Mouse (Mus musculus) liver, postnatal 0 days (tissue): Measurements from ENCODE around the gene Glcci1. TPM values are rescaled to one million over a fixed set of nuclear protein-coding genes. Genes with fewer than 3 reads are reported as not detected.

Experiments used
- ATAC-seq: fragments of 200-750 bp; cut with Nextera tagmentation; 2 replicates; pipeline ENCODE4 v1.8.0; 2017; ENCODE audit warnings: mild to moderate bottlenecking, moderate library complexity
- DNase-seq: peaks from one replicate; pipeline ENCODE4 v3.0.0-alpha.2; 2016
- H3K27ac ChIP-seq: fragments of 300-500 bp; sonication (generic); 2 replicates; pipeline ENCODE4 v1.5.1; 2014; ENCODE audit warnings: antibody characterized with exemption, moderate library complexity, mild to moderate bottlenecking, low read depth
- H3K27me3 ChIP-seq: fragments of 300-500 bp; sonication (generic); 2 replicates; pipeline ENCODE4 v1.6.1; 2014; ENCODE audit warnings: low read length, control low read depth, mixed read lengths; ENCODE audit not compliant: insufficient read depth
- H3K36me3 ChIP-seq: fragments of 300-500 bp; sonication (generic); replicated peaks from 2 replicates; pipeline ENCODE4 v1.6.1; 2014; ENCODE audit warnings: mild to moderate bottlenecking, control low read depth, low read length, moderate library complexity, mixed read lengths; ENCODE audit not compliant: insufficient read depth
- H3K4me1 ChIP-seq: fragments of 300-500 bp; sonication (generic); 2 replicates; pipeline ENCODE4 v1.6.1; 2014; ENCODE audit warnings: antibody characterized with exemption, mild to moderate bottlenecking, control low read depth; ENCODE audit not compliant: insufficient read depth
- H3K4me2 ChIP-seq: fragments of 300-500 bp; sonication (generic); 2 replicates; pipeline ENCODE4 v1.6.1; 2014; ENCODE audit warnings: low read depth, mild to moderate bottlenecking, low read length, moderate library complexity, mixed read lengths
- H3K4me3 ChIP-seq: fragments of 300-500 bp; sonication (generic); 2 replicates; pipeline ENCODE4 v1.5.1; 2014; ENCODE audit warnings: low read depth, low read length
- H3K9ac ChIP-seq: fragments of 300-500 bp; sonication (generic); replicated peaks from 2 replicates; pipeline ENCODE4 v1.6.1; 2014; ENCODE audit warnings: mild to moderate bottlenecking, moderate library complexity
- H3K9me3 ChIP-seq: fragments of 300-500 bp; sonication (generic); 2 replicates; pipeline ENCODE4 v1.6.1; 2016; ENCODE audit warnings: mild to moderate bottlenecking, control low read depth, low read length, mixed read lengths
- CTCF ChIP-seq: sonication (generic); IDR thresholded peaks from 2 replicates; pipeline ENCODE4 v1.5.1; 2016; ENCODE audit warnings: antibody characterized with exemption, low read depth
- EP300 ChIP-seq: IDR thresholded peaks from 2 replicates; pipeline ENCODE4 v1.6.1; 2016; ENCODE audit warnings: antibody characterized with exemption, low read depth, mild to moderate bottlenecking
- WGBS: fragments of 180-500 bp; shearing (Covaris S2); extraction: QIAGEN DNeasy Blood & Tissue Kit; methylation state at CpG from one replicate; pipeline ENCODE4 v1.1.7; 2014; ENCODE audit not compliant: insufficient replicate concordance; 5-methylcytosine and 5-hydroxymethylcytosine counted together
- polyA plus RNA-seq: library from polyadenylated mRNA; unstranded; fragments of >200 nt; fragmentation: Nextera tagmentation; extraction: Ambion mirVana; gene quantifications from 2 replicates; pipeline ENCODE4 v1.2.1, GENCODE M21; 2015

The Glcci1 gene
- polyA plus RNA-seq, 1 experiment from 2014 or later = 2.5 TPM

DNA sequence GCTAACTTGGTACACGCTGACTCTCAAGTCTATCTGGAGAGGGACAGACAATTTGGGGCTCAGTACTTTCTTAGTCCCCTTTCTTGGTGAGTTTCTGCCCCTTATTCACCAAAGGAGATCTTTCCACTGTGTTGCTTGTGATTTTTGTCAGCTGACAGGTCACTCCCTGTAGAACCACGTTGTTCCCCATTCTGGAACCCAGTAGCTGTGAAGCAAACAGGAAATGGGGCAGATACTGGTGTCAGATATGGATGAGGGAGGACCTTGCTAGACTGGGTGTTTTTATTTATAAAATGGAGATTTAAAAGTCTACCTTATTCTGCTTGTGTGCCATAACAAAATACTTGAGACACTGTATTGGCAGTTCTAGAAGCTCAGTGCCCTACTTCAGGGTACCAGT, 108.0 kb downstream of the Glcci1 start:
- no peaks in the 10 kb centered on the region for H3K27me3 ChIP-seq
- no peak overlapping the region for H3K9ac ChIP-seq
- TF ChIP-seq CTCF = no peak
- no peak for TF ChIP-seq EP300
- no peak for DNase-seq
- WGBS = 53% methylated on average over 2 of the region's 2 CpGs
- no peaks in the 10 kb centered on the region for H3K36me3 ChIP-seq
- H3K4me1 ChIP-seq = no peaks in the 10 kb centered on the region
- ATAC-seq = no peak
- H3K4me2 ChIP-seq = no peak overlapping the region
- no peak overlapping the region for H3K4me3 ChIP-seq
- H3K27ac ChIP-seq = no peak overlapping the region
- no peaks in the 10 kb centered on the region for H3K9me3 ChIP-seq

- no peak overlapping the region for H3K9ac ChIP-seq
- no peaks in the 10 kb centered on the region for H3K9me3 ChIP-seq
- no peak overlapping the region for H3K4me2 ChIP-seq
- no peak for DNase-seq
- ATAC-seq = no peak
- no peak overlapping the region for H3K27ac ChIP-seq
- no peak overlapping the region for H3K4me3 ChIP-seq
- H3K27me3 ChIP-seq = no peaks in the 10 kb centered on the region
- H3K4me1 ChIP-seq = no peaks in the 10 kb centered on the region
- WGBS = 57% methylated on average over 4 of the region's 4 CpGs
- no peaks in the 10 kb centered on the region for H3K36me3 ChIP-seq
- TF ChIP-seq EP300 = no peak
- TF ChIP-seq CTCF = no peak
Measured at GRCm38 (mm10) chr6:8619582-8620350, 110.4 kb downstream of the Glcci1 start.

DNA sequence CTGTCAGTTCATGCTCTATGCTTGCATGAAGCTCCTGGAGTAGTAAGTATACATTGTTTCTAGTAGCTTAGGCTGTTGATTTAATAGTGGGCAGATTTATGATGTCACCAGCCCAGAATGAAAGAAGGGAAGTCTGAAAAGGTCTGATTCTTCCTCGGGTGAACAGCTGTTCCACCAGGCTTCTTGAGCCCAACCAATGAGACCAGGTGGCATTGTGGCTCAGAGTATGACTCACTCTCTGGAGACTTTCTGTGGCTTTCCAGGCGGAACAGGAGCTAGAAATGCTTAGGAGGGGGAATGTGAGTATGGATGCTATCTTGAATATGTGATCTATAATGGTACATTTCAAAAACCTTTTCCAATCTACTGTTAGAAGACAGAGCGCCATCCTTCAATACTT, 113.6 kb downstream of the Glcci1 start:
- Histone ChIP-seq H3K9ac (no peak overlapping the region), H3K27me3 (no peaks in the 10 kb centered on the region), H3K4me1 (no peaks in the 10 kb centered on the region), H3K36me3 (no peaks in the 10 kb centered on the region), H3K9me3 (no peaks in the 10 kb centered on the region), H3K4me2 (no peak overlapping the region), H3K27ac (no peak overlapping the region), H3K4me3 (no peak overlapping the region)
- ATAC-seq = no peak
- WGBS = 60% methylated on average over 3 of the region's 3 CpGs
- DNase-seq = no peak
- no peak for TF ChIP-seq EP300
- no peak for TF ChIP-seq CTCF

- Histone ChIP-seq H3K27ac (no peak overlapping the region), H3K9me3 (no peaks in the 10 kb centered on the region), H3K4me3 (no peak overlapping the region), H3K36me3 (no peaks in the 10 kb centered on the region), H3K4me2 (no peak overlapping the region), H3K9ac (no peak overlapping the region), H3K4me1 (no peaks in the 10 kb centered on the region), H3K27me3 (no peaks in the 10 kb centered on the region)
- WGBS = 78% methylated on average over 8 of the region's 8 CpGs
- DNase-seq (no peak), ATAC-seq (no peak)
- no peak for TF ChIP-seq CTCF
- TF ChIP-seq EP300 = no peak
Measured at GRCm38 (mm10) chr6:8628226-8628625, 118.8 kb downstream of the Glcci1 start.

DNA sequence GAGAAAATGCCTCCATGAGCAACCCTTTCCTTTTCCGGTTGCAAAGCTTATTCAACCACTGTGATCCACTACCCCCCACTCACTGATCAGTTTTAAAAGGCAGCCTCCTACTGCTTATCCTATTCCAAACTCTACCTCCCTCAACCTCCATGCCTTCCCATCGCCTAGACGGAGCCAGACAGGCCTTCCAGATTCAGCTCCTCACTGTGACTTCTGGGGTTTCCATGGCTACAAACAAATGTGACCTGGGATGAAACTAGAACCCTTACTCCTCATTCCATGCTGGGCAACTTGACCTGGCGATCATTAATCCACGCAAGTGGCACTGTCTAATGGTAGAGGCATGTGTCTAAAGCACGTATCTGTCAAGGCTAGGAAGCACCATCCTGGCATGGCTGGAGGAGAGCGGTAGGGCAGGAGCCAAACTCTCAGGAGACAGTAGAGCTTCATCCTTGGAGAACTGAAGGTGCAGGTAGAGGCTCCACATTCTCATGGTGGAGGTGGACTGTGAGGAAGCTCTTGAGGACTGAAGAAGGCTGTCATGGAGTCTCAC, 119.4 kb downstream of the Glcci1 start:
- DNase-seq (no peak), ATAC-seq (no peak)
- H3K9ac ChIP-seq = no peak overlapping the region
- 87% methylated on average over 7 of the region's 7 CpGs for WGBS
- H3K4me1 ChIP-seq = no peaks in the 10 kb centered on the region
- TF ChIP-seq EP300 = no peak
- TF ChIP-seq CTCF = no peak
- H3K27ac ChIP-seq = no peak overlapping the region
- H3K4me2 ChIP-seq = no peak overlapping the region
- no peaks in the 10 kb centered on the region for H3K27me3 ChIP-seq
- H3K4me3 ChIP-seq = no peak overlapping the region
- no peaks in the 10 kb centered on the region for H3K36me3 ChIP-seq
- no peaks in the 10 kb centered on the region for H3K9me3 ChIP-seq

DNA sequence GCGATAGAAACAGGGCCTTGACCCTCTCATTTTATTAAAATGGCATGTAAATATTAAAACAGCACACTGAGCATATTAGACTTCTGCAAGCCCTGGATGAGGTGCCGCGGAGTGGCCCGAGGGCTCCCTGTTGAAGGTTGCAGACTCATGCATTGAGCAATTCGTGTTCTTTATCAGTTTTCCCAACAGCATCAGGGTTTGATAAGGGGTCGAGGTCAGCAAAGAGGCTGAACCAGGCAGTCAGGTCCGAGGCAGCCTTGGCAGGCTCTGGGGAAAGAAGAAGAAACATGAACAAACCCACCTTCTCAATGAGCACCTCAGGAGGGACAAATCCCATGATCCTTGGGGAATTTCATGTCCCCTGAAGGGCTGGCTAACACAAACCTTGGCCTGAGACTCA, 121.1 kb downstream of the Glcci1 start:
- no peak for ATAC-seq
- DNase-seq = no peak
- TF ChIP-seq EP300 (no peak), CTCF (no peak)
- WGBS = 39% methylated on average over 7 of the region's 7 CpGs
- H3K4me2 ChIP-seq = no peak overlapping the region
- H3K27ac ChIP-seq = no peak overlapping the region
- H3K4me3 ChIP-seq = no peak overlapping the region
- no peaks in the 10 kb centered on the region for H3K27me3 ChIP-seq
- H3K9ac ChIP-seq = no peak overlapping the region
- H3K4me1 ChIP-seq = no peaks in the 10 kb centered on the region
- no peaks in the 10 kb centered on the region for H3K36me3 ChIP-seq
- no peaks in the 10 kb centered on the region for H3K9me3 ChIP-seq
